Comparison of ENCODE assay signal across 40 mouse cellular contexts in genomic region chr3:93180856-93181255, GRCm38 (mm10). TPM values are rescaled to one million over a fixed set of nuclear protein-coding genes. Genes with fewer than 3 reads are reported as not detected.
A peak's percentile ranks its signal among the peaks of the same experiment; 100 is the strongest.
DNase-seq lines count a peak whose midpoint lies in the region; ATAC-seq and TF ChIP-seq lines count a peak whose summit lies in the region.
"Had no signal": no experiment of that assay in that cellular context is flagged by ENCODE, and none has a peak within 500 bp of the region (broad histone marks: within the 10 kb centered on the region; RNA-seq: fewer than 3 reads in every experiment).

No protein-coding gene starts in this region.

- no peak overlapping the region for H3K27ac ChIP-seq in layer of hippocampus, adult 2 months
- H3K27ac ChIP-seq in lung, embryonic 16.5 days (ENCODE audit: low read length) = no peak overlapping the region
- H3K27ac ChIP-seq: embryonic facial prominence, embryonic 10.5 days; embryonic facial prominence, embryonic 15.5 days; forebrain, embryonic 13.5 days; hindbrain, embryonic 12.5 days; hindbrain, postnatal 0 days; intestine, embryonic 15.5 days; limb, embryonic 13.5 days; midbrain, embryonic 12.5 days; neural tube, embryonic 12.5 days; stomach, embryonic 15.5 days had no signal

- no peak for TF ChIP-seq POLR2A in lung, adult 2 months (IDR thresholded peaks at IDR 0.05; ENCODE audit: borderline replicate concordance, extremely low read depth, low read depth, low read length)

- WGBS in lung, embryonic 16.5 days = 71% methylated on average over 4 of the region's 4 CpGs
- WGBS in lung, adult 2 months = 80% methylated on average over 4 of the region's 4 CpGs

- no peak overlapping the region for H3K4me3 ChIP-seq in layer of hippocampus, adult 2 months
- H3K4me3 ChIP-seq in lung, embryonic 16.5 days (ENCODE audit: low read length) = no peak overlapping the region
- H3K4me3 ChIP-seq in lung, adult 2 months (replicated peaks; ENCODE audit: extremely low read depth, low read depth, low read length) = no peak overlapping the region
- H3K4me3 ChIP-seq: embryonic facial prominence, embryonic 10.5 days; embryonic facial prominence, embryonic 15.5 days; forebrain, embryonic 13.5 days; hindbrain, embryonic 12.5 days; intestine, embryonic 15.5 days; limb, embryonic 13.5 days; midbrain, embryonic 12.5 days; myocyte; neural tube, embryonic 12.5 days; stomach, embryonic 15.5 days had no signal

- no peaks in the 10 kb centered on the region for H3K36me3 ChIP-seq in lung, embryonic 16.5 days (ENCODE audit: control insufficient read depth, insufficient read depth, low read length)
- H3K36me3 ChIP-seq: embryonic facial prominence, embryonic 10.5 days; embryonic facial prominence, embryonic 15.5 days; hindbrain, embryonic 12.5 days; intestine, embryonic 15.5 days; limb, embryonic 13.5 days; midbrain, embryonic 12.5 days; neural tube, embryonic 12.5 days; stomach, embryonic 15.5 days had no signal

- ATAC-seq in lung, embryonic 16.5 days (ENCODE audit: low read depth) = peak; percentile 83
- ATAC-seq: CD4-positive, CD25-positive, alpha-beta regulatory T cell, adult 4 months; forebrain, embryonic 13.5 days; hindbrain, postnatal 0 days; intestine, embryonic 15.5 days had no signal

- peak; percentile 0 to 16 for DNase-seq in layer of hippocampus, adult 2 months (ENCODE audit: low spot score in 2 of 2)
- no peak for DNase-seq in layer of hippocampus, postnatal 10 days (ENCODE audit: low spot score in 2 of 2)
- no peak for DNase-seq in lung, adult 2 months
- peak; percentile 46 for DNase-seq in gonadal fat pad, adult 2 months (ENCODE audit: low read depth)
- peak; percentile 1 for DNase-seq in telencephalon, adult 2 months (ENCODE audit: low read depth, low spot score)
- DNase-seq in c-Kit-positive CD71-positive TER-119-positive erythroid progenitor cells, embryonic 14.5 days (ENCODE audit: low spot score) = no peak
- DNase-seq: adrenal gland, postnatal 14 days; cerebellum, adult 2 months; cerebellum, postnatal 14 days; gastrocnemius, postnatal 10 days; kidney, adult 9 months; kidney, postnatal 14 days; right cerebral cortex, postnatal 14 days; thymus, postnatal 14 days had no signal

- H3K27me3 ChIP-seq in lung, embryonic 16.5 days (ENCODE audit: control insufficient read depth, insufficient read depth, low read depth, low read length) = no peaks in the 10 kb centered on the region
- H3K27me3 ChIP-seq: embryonic facial prominence, embryonic 15.5 days; forebrain, embryonic 13.5 days; hindbrain, embryonic 12.5 days; intestine, embryonic 15.5 days; limb, embryonic 13.5 days; midbrain, embryonic 12.5 days; neural tube, embryonic 12.5 days; stomach, embryonic 15.5 days had no signal

- H3K9me3 ChIP-seq in lung, embryonic 16.5 days (ENCODE audit: control insufficient read depth, low read length) = no peaks in the 10 kb centered on the region
- H3K9me3 ChIP-seq: embryonic facial prominence, embryonic 10.5 days; embryonic facial prominence, embryonic 15.5 days; forebrain, embryonic 13.5 days; hindbrain, embryonic 12.5 days; intestine, embryonic 15.5 days; limb, embryonic 13.5 days; midbrain, embryonic 12.5 days; neural tube, embryonic 12.5 days; stomach, embryonic 15.5 days had no signal

- no peak overlapping the region for H3K4me2 ChIP-seq in lung, embryonic 16.5 days (ENCODE audit: low read depth, low read length)
- H3K4me2 ChIP-seq: embryonic facial prominence, embryonic 15.5 days; forebrain, embryonic 13.5 days; hindbrain, embryonic 12.5 days; intestine, embryonic 15.5 days; limb, embryonic 13.5 days; liver, embryonic 11.5 days; midbrain, embryonic 12.5 days; neural tube, embryonic 12.5 days; stomach, embryonic 15.5 days had no signal

- H3K4me1 ChIP-seq in lung, embryonic 16.5 days (replicated peaks; ENCODE audit: control insufficient read depth, insufficient read depth, low read length) = no peaks in the 10 kb centered on the region
- H3K4me1 ChIP-seq in lung, adult 2 months (ENCODE audit: control insufficient read depth, insufficient read depth, low read length) = no peaks in the 10 kb centered on the region
- H3K4me1 ChIP-seq: embryonic facial prominence, embryonic 10.5 days; embryonic facial prominence, embryonic 15.5 days; forebrain, embryonic 13.5 days; hindbrain, embryonic 12.5 days; intestine, embryonic 15.5 days; limb, embryonic 13.5 days; midbrain, embryonic 12.5 days; neural tube, embryonic 12.5 days; stomach, embryonic 15.5 days had no signal

- TF ChIP-seq CTCF in layer of hippocampus, adult 2 months (conservative IDR thresholded peaks at IDR 0.05) = no peak
- TF ChIP-seq CTCF in lung, adult 2 months (IDR thresholded peaks at IDR 0.05; ENCODE audit: insufficient read depth, low read length) = no peak

- no peak overlapping the region for H3K9ac ChIP-seq in lung, embryonic 16.5 days (ENCODE audit: low read length)
- H3K9ac ChIP-seq: embryonic facial prominence, embryonic 15.5 days; forebrain, embryonic 13.5 days; hindbrain, embryonic 12.5 days; intestine, embryonic 15.5 days; limb, embryonic 13.5 days; midbrain, embryonic 12.5 days; neural tube, embryonic 12.5 days; stomach, embryonic 15.5 days had no signal

RNA-seq across cellular contexts. Expression of gene Flg2, which starts 16.2 kb away (rescaled TPM):
- not detected for total RNA-seq in layer of hippocampus, adult 2 months (2021)
- not detected for total RNA-seq in layer of hippocampus, postnatal 10 days (2021)
- not detected in 2 replicates for polyA plus RNA-seq in lung, embryonic 16.5 days (2015; fragmentation: Nextera tagmentation; extraction: Ambion mirVana)
- not detected in 2 replicates for polyA plus RNA-seq in lung, adult 2 months (2012; rRNA removed)
- not detected in 2 replicates for polyA plus RNA-seq in gonadal fat pad, adult 2 months (2012; rRNA removed)
- total RNA-seq: adrenal gland, postnatal 14 days; gastrocnemius, postnatal 10 days; granulocyte monocyte progenitor cell, adult 5-6 weeks; heart, postnatal 25 days; layer of hippocampus, adult 18-20 months; left cerebral cortex, adult 8-10 months; left cerebral cortex, postnatal 36 days; megakaryocyte, adult 5-6 weeks had no signal
- polyA plus RNA-seq: brain, embryonic 14.5 days; CD4-positive, CD25-positive, alpha-beta regulatory T cell, adult 4 months; cerebellum, adult 2 months; embryonic facial prominence, embryonic 10.5 days; forebrain, embryonic 13.5 days; heart, embryonic 14.5 days; hindbrain, embryonic 12.5 days; hindbrain, postnatal 0 days; intestine, embryonic 15.5 days; limb, embryonic 13.5 days; liver, embryonic 11.5 days; liver, embryonic 16.5 days; midbrain, embryonic 12.5 days; midbrain, postnatal 0 days; myocyte; neural tube, embryonic 12.5 days; small intestine, adult 2 months; stomach, embryonic 15.5 days; urinary bladder, adult 2 months had no signal

RNA-seq across cellular contexts. Expression of gene Crnn, which starts 36.3 kb away (rescaled TPM):
- total RNA-seq in layer of hippocampus, adult 2 months (2021) = not detected
- not detected for total RNA-seq in layer of hippocampus, postnatal 10 days (2021)
- not detected in 2 replicates for polyA plus RNA-seq in lung, embryonic 16.5 days (2015; fragmentation: Nextera tagmentation; extraction: Ambion mirVana)
- not detected in 2 replicates for polyA plus RNA-seq in lung, adult 2 months (2012; rRNA removed)
- not detected in 2 replicates for polyA plus RNA-seq in gonadal fat pad, adult 2 months (2012; rRNA removed)
- total RNA-seq: adrenal gland, postnatal 14 days; gastrocnemius, postnatal 10 days; granulocyte monocyte progenitor cell, adult 5-6 weeks; heart, postnatal 25 days; hindbrain, postnatal 0 days; layer of hippocampus, adult 18-20 months; left cerebral cortex, adult 8-10 months; left cerebral cortex, postnatal 36 days; megakaryocyte, adult 5-6 weeks had no signal
- polyA plus RNA-seq: brain, embryonic 14.5 days; CD4-positive, CD25-positive, alpha-beta regulatory T cell, adult 4 months; cerebellum, adult 2 months; embryonic facial prominence, embryonic 10.5 days; forebrain, embryonic 13.5 days; heart, embryonic 14.5 days; hindbrain, embryonic 12.5 days; hindbrain, postnatal 0 days; intestine, embryonic 15.5 days; limb, embryonic 13.5 days; liver, embryonic 11.5 days; liver, embryonic 16.5 days; midbrain, embryonic 12.5 days; midbrain, postnatal 0 days; myocyte; neural tube, embryonic 12.5 days; small intestine, adult 2 months; urinary bladder, adult 2 months had no signal

Comparison
In these comparisons a context has a peak if more than half of its experiments do, and no peak if none do; other contexts are left out.
1. DNase-seq: peak in layer of hippocampus, adult 2 months (2 of 2), gonadal fat pad, adult 2 months (single experiment) and telencephalon, adult 2 months (single experiment); none in layer of hippocampus, postnatal 10 days (0 of 2), lung, adult 2 months (single experiment) and c-Kit-positive CD71-positive TER-119-positive erythroid progenitor cells, embryonic 14.5 days (single experiment).